Mouse (Mus musculus) G1E (cell line): ENCODE measurements around the gene Gm10799. TPM values are rescaled to one million over a fixed set of nuclear protein-coding genes. Genes with fewer than 3 reads are reported as not detected.
A peak's percentile ranks its signal among the peaks of the same experiment; 100 is the strongest.

Experiments used
- ATAC-seq: 2 replicates; pipeline ENCODE4 v1.8.0; 2016; ENCODE audit warnings: mild to moderate bottlenecking; ENCODE audit not compliant: insufficient number of reproducible peaks, poor library complexity, low FRiP score, severe bottlenecking; ENCODE audit errors: extremely low read depth
- DNase-seq: peaks from one replicate; pipeline ENCODE4 v3.0.0; 2012; ENCODE audit warnings: low spot score
- H3K27me3 ChIP-seq: 2 replicates; pipeline ENCODE4 v1.6.1; 2012; ENCODE audit warnings: mild to moderate bottlenecking, low read length, inconsistent platforms; ENCODE audit not compliant: insufficient read depth
- H3K36me3 ChIP-seq: replicated peaks from 2 replicates; pipeline ENCODE3; 2012; ENCODE audit warnings: mild to moderate bottlenecking, inconsistent platforms
- H3K4me1 ChIP-seq: 2 replicates; pipeline ENCODE4 v1.6.1; 2012; ENCODE audit warnings: low read depth, low read length, inconsistent platforms, mixed read lengths; ENCODE audit not compliant: insufficient read depth
- H3K4me3 ChIP-seq: 2 replicates; pipeline ENCODE4 v1.5.1; 2012; ENCODE audit warnings: low read depth, mild to moderate bottlenecking, inconsistent platforms, low read length, moderate library complexity, mixed read lengths
- H3K9me3 ChIP-seq: replicated peaks from 2 replicates; pipeline ENCODE4 v1.6.1; 2012; ENCODE audit warnings: inconsistent platforms
- CTCF ChIP-seq: IDR thresholded peaks from 2 replicates; pipeline ENCODE4 v1.5.1; 2012; ENCODE audit warnings: low read depth, low read length, inconsistent platforms, mixed read lengths
- GATA1 ChIP-seq: IDR thresholded peaks from 2 replicates; pipeline ENCODE4 v1.6.1; 2012; ENCODE audit warnings: borderline replicate concordance, low read length, inconsistent platforms, mixed read lengths
- GATA2 ChIP-seq: IDR thresholded peaks from 2 replicates; pipeline ENCODE4 v1.6.1; 2012; ENCODE audit warnings: low read depth, low read length, inconsistent platforms, borderline replicate concordance
- POLR2AphosphoS5 ChIP-seq: IDR thresholded peaks from 2 replicates; pipeline ENCODE4 v1.6.1; 2012; ENCODE audit warnings: low read depth, low read length, inconsistent platforms; ENCODE audit not compliant: insufficient replicate concordance
- TAL1 ChIP-seq: conservative IDR thresholded peaks from 2 replicates; pipeline ENCODE4 v1.6.1; 2012; ENCODE audit warnings: low read depth, low read length, inconsistent platforms, mixed read lengths
- polyA plus RNA-seq: library from polyadenylated mRNA; stranded (reverse); fragments of >175 nt; gene quantifications from 2 replicates; pipeline ENCODE4 v1.2.3, GENCODE M21; 2012
- total RNA-seq, 2 experiments: library from RNA; stranded (forward) in 1 of 2; stranded (reverse) in 1 of 2; fragments of 200-1000 nt in 1 of 2; fragments of >200 nt in 1 of 2; fragmentation: Nextera tagmentation in 1 of 2; gene quantifications; 2 replicates each; pipeline ENCODE4 v1.2.3; 2014 to 2017

The Gm10799 gene
- total and polyA plus RNA-seq, 3 experiments = not detected

DNA sequence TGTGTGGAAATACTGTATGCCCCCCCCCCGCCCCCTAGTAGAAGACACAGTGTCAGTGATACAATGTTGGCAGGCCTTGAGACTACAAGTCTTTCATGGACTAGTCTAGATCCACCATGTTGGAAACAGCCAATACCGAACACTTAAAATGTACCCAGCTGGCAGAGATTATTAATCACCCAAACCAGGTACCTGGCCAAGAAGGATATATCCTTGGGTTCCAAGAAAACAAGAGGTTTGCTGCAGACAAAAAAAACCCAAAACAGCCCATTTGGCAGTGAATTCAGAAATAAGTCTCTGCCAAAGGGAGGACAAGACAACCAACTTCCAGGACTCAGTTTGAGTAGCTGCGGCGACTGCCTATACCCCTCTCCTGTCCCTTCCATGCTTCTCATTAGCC, 43.7 kb downstream of the Gm10799 start:
- Histone ChIP-seq H3K4me3 (no peak overlapping the region), H3K27me3 (peaks cover 5% of the 10 kb centered on the region), H3K4me1 (peaks cover 23% of the 10 kb centered on the region), H3K9me3 (0 out of 2 replicates have a peak, but pooled peaks cover 3% of the 10 kb centered on the region), H3K36me3 (no peaks in the 10 kb centered on the region)
- no peak for DNase-seq
- no peak for TF ChIP-seq GATA1
- no peak for TF ChIP-seq CTCF
- no peak for TF ChIP-seq POLR2AphosphoS5
- TF ChIP-seq TAL1 = no peak
- no peak for TF ChIP-seq GATA2
- no peak for ATAC-seq

DNA sequence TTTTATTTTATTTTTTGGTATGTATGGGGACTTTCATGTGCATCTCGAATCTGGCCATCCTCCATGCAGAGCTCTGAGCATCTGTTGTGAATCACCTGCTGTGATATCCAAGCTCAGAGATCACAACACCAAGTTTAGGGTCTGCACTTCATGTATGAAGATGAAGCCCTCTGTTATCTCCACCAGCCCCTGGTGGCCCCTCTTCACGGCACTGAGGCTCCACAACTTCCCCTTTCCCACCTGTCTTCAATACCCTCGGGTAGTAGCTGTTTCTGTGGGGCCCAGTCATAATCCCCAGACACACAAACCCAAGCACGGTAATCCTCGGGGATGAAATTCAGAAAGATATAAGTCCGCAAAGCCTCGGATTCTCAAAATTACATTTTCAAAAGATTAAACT, 45.3 kb downstream of the Gm10799 start:
- no peak for TF ChIP-seq TAL1

More for the DNA sequence above, 45.3 kb downstream of the Gm10799 start:
- ATAC-seq = no peak
- H3K27me3 ChIP-seq = peaks cover 10% of the 10 kb centered on the region
- no peaks in the 10 kb centered on the region for H3K36me3 ChIP-seq
- H3K9me3 ChIP-seq = 0 out of 2 replicates have a peak, but pooled peaks cover 3% of the 10 kb centered on the region
- peak; percentile 21 for DNase-seq
- H3K4me3 ChIP-seq = no peak overlapping the region
- peaks cover 15% of the 10 kb centered on the region for H3K4me1 ChIP-seq

Other genes starting within 250 kb of the Gm10799 start
- 184 and 198 TPM in 2 replicates for gene Lmo2, start 110.6 kb downstream of the Gm10799 start, total RNA-seq (2014; fragmentation: Nextera tagmentation)
- gene Lmo2, start 110.6 kb downstream of the Gm10799 start, total RNA-seq (2017) = 119 and 124 TPM in 2 replicates
- gene Lmo2, start 110.6 kb downstream of the Gm10799 start, polyA plus RNA-seq = 255 and 381 TPM in 2 replicates
- 113 and 126 TPM in 2 replicates for gene Fbxo3, start 40.8 kb downstream of the Gm10799 start, total RNA-seq (2014; fragmentation: Nextera tagmentation)
- gene Fbxo3, start 40.8 kb downstream of the Gm10799 start, total RNA-seq (2017) = 76.4 and 79.5 TPM in 2 replicates
- 9.4 and 12.6 TPM in 2 replicates for gene Fbxo3, start 40.8 kb downstream of the Gm10799 start, polyA plus RNA-seq
- not detected in 2 replicates for gene 4931422A03Rik, start 40.2 kb downstream of the Gm10799 start, total RNA-seq (2014; fragmentation: Nextera tagmentation)
- gene 4931422A03Rik, start 40.2 kb downstream of the Gm10799 start, total RNA-seq (2017) = 0.12 and 0.38 TPM in 2 replicates
- not detected in 2 replicates for gene 4931422A03Rik, start 40.2 kb downstream of the Gm10799 start, polyA plus RNA-seq
- not detected in 2 replicates for gene Gm10912, start 2.7 kb downstream of the Gm10799 start, total RNA-seq (2014; fragmentation: Nextera tagmentation)
- gene Gm10912, start 2.7 kb downstream of the Gm10799 start, total RNA-seq (2017) = 0.27 and 0.29 TPM in 2 replicates
- not detected in 2 replicates for gene Gm10912, start 2.7 kb downstream of the Gm10799 start, polyA plus RNA-seq
- not detected in 2 replicates for gene Cd59b, start 1.3 kb upstream of the Gm10799 start, total RNA-seq (2014; fragmentation: Nextera tagmentation)
- 0.87 TPM in 1 of 2 replicates, not detected in the other for gene Cd59b, start 1.3 kb upstream of the Gm10799 start, total RNA-seq (2017)
- not detected in 2 replicates for gene Cd59b, start 1.3 kb upstream of the Gm10799 start, polyA plus RNA-seq
- gene Cd59a, start 27.3 kb upstream of the Gm10799 start, total RNA-seq (2014; fragmentation: Nextera tagmentation) = 4.4 and 4.9 TPM in 2 replicates
- 0.58 and 1.7 TPM in 2 replicates for gene Cd59a, start 27.3 kb upstream of the Gm10799 start, total RNA-seq (2017)
- 0.07 and 0.10 TPM in 2 replicates for gene Cd59a, start 27.3 kb upstream of the Gm10799 start, polyA plus RNA-seq
- gene A930018P22Rik, start 54.2 kb upstream of the Gm10799 start, total RNA-seq (2014; fragmentation: Nextera tagmentation) = not detected in 2 replicates
- not detected in 2 replicates for gene A930018P22Rik, start 54.2 kb upstream of the Gm10799 start, total RNA-seq (2017)
- gene A930018P22Rik, start 54.2 kb upstream of the Gm10799 start, polyA plus RNA-seq = not detected in 2 replicates